Mouse (Mus musculus): Measurements from ENCODE around the gene Arl3.

- TF ChIP-seq CTCF (IDR thresholded peaks at IDR 0.05; ENCODE audit: extremely low read depth, insufficient read depth, low read length): no peak
- no peak for TF ChIP-seq POLR2A (IDR thresholded peaks at IDR 0.05; ENCODE audit: extremely low read depth, insufficient read depth, low read length)
Observed at GRCm38 (mm10) chr19:46573990-46574389, 992 bp upstream of the Arl3 start.
